Mouse (Mus musculus): ENCODE data around the gene Kat2b.

DNA sequence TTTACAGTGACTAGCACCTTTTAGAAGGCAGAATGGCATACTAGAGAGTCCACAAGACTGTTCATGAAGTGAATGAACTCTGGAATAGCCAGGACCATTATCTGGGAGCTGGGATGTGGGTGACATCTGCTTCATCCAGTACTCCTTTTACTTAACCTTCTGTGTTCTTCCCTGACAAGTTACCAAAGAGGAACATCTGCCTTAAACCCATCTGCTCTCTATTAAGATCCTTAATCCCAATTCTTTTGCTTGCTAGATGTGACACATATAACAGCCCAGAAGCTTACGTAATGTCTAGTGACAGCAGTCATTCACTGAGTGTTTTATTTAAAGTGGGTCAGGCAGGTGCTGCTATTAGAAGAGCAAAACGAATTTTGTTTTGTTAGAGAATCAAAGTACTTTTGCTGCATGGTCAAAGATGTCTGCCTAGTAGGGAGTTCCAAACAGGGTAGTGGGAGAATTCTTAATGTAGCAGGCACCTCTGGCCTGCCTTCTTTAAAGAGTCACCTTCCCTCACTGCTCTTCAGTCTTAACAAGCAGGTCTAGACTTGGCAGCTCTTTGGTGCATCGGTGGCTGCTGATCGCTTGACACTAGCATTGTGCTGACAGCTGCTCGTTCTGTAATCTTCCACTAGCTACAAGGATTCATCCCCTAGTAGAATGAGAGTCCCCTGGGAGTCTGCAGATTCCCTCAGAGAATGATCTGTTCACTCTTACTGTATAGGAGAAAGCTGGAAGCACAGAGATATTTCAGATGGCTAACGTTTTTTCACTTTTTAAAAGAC, 94.6 kb downstream of the Kat2b start:
- TF ChIP-seq CTCF (IDR thresholded peaks at IDR 0.05; ENCODE audit: low read depth, low read length), result no peak
- TF ChIP-seq POLR2A (IDR thresholded peaks at IDR 0.05; ENCODE audit: borderline replicate concordance, low read depth, low read length), result no peak

Measured in bone marrow macrophage, adult 2 months (primary cell).